Mouse (Mus musculus): ENCODE results near the gene Hist2h3b.
"Not testable (repeated sequence)": the region's sequence is repeated elsewhere in the genome, so short reads cannot be mapped to it uniquely, and the experiment has no call there.

Hist2h3b gene

DNA sequence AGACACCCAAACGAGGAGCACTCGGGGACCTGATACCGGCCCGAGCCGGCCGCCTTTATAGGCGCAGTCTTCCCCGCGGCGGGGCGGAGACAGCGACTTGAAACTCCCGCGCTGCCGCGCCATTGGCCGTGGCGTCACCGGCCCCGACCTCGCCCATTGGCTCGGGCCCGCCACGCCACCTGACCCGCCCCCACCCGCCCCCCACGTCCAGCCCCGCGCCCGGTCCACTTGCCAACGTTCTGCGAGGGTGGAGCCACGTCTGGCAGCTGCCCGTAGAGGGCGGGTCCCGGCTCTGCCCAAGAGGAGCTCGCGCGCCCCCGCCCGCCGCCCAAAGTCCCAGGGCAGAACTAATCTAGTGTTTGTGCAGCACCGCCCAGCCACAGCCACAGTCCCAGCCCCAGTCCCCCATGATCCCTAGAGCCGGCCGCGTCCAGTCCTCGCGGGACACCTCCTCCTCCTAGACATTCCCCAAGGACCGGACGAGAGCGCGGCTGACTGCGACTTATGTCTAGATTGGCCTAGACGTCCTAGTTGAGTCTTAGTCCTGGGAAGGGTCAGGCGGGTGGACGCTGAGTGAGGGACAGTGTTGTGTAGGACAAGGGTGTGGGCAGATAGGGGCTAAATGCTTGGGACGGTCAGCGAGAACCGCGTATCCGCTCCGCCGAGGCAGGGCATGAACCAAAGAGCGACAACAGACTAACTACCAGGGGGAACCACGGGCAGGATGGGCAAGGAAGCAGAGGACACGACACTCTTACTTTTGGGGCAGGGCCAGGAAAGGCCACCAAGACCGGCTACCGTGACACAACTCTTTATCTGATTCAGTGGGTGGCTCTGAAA is 29.3 kb upstream of the Hist2h3b start, which contains the start of gene Hist2h3c2:
Gene Hist2h3c2, minus strand, starts transcription at position 174 of the 840 bp plus-strand sequence.
- peak; percentile 80 for DNase-seq (ENCODE audit: low spot score)

DNA sequence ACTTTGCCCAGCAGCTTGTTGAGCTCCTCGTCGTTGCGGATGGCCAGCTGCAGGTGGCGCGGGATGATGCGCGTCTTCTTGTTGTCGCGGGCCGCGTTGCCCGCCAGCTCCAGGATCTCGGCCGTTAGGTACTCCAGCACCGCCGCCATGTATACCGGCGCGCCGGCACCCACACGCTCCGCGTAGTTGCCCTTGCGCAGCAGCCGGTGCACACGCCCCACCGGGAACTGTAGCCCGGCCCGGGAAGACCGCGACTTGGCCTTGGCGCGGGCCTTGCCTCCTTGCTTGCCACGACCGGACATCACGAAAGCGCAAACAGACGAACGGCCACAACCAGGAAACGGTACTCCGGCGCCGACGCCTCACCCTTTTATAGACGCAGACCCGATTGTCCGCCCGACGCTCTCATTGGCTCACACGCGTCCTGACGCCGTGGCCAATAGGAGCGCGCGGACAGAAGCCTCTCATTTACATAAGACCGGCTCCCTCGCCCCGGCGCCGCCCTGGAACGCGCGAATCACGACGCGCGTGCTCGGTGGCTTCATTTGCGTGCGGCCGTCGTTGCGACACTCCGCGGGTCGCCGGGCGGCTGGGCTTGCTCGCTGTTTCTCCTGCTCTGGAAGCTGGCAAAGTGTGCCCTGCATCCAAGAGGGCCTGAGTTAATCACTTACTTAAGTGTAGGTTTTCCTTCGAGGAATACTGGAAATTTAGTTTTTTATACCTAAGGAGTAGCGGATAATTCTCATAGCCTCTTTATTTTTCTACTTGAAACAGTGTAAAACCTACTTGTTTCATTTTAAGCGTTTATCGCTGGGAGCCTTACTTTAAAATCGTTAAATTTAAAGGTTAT is 28.3 kb upstream of the Hist2h3b start, which contains the start of gene Hist2h2aa2:
Gene Hist2h2aa2, minus strand, starts transcription at position 328 of the 850 bp plus-strand sequence.
- peak; percentile 99 for DNase-seq (ENCODE audit: low spot score)

DNA sequence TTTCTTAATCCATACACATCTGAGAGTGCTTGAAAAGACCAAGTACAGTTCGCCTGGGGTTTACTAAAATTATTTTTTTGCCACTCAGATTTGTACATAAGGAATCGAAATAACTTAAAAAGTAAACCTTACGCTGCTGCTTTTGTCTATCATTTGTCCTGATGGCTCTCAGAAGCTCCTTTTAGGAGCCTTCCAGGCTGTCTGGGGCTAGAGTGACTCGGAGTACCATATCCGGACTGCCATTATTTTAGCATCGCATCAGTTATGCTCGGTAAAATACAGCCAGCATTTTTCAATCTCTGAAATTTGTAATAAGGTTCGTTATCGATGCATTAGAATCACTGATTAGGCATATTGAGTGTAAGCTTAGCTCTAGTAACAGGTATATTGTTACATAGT is 27.7 kb upstream of the Hist2h3b start:
- DNase-seq (ENCODE audit: low spot score): no peak

- DNase-seq (ENCODE audit: low spot score): no peak
Observed at GRCm38 (mm10) chr3:96243921-96244572, 24.4 kb upstream of the Hist2h3b start.

DNA sequence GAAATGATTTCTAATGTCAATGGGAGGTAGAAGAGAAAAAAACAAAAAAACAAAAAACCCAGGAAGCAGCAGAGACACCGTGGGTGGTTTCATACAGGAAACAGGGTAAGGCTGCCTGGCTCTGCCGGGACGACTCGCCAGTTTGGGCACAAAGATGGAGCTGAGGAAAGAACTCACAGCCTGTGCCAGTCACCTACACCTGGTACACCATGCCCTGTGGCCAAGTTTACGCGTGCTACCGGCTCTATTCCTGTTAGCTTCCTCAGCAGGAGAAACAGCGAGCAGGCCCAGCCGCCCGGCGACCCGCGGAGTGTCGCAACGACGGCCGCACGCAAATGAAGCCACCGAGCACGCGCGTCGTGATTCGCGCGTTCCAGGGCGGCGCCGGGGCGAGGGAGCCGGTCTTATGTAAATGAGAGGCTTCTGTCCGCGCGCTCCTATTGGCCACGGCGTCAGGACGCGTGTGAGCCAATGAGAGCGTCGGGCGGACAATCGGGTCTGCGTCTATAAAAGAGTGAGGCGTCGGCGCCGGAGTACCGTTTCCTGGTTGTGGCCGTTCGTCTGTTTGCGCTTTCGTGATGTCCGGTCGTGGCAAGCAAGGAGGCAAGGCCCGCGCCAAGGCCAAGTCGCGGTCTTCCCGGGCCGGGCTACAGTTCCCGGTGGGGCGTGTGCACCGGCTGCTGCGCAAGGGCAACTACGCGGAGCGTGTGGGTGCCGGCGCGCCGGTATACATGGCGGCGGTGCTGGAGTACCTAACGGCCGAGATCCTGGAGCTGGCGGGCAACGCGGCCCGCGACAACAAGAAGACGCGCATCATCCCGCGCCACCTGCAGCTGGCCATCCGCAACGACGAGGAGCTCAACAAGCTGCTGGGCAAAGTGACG is 23.2 kb upstream of the Hist2h3b start, which contains the start of gene Hist2h2aa1:
Gene Hist2h2aa1, plus strand, starts transcription at position 495 of the 884 bp plus-strand sequence.
- peak; percentile 82 for DNase-seq (ENCODE audit: low spot score)

- DNase-seq (ENCODE audit: low spot score): not testable (repeated sequence)
Observed at GRCm38 (mm10) chr3:96246018-96246417, 22.4 kb upstream of the Hist2h3b start.

DNA sequence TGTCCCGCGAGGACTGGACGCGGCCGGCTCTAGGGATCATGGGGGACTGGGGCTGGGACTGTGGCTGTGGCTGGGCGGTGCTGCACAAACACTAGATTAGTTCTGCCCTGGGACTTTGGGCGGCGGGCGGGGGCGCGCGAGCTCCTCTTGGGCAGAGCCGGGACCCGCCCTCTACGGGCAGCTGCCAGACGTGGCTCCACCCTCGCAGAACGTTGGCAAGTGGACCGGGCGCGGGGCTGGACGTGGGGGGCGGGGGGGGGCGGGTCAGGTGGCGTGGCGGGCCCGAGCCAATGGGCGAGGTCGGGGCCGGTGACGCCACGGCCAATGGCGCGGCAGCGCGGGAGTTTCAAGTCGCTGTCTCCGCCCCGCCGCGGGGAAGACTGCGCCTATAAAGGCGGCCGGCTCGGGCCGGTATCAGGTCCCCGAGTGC is 22.0 kb upstream of the Hist2h3b start, which contains the start of gene Hist2h3c1:
Gene Hist2h3c1, plus strand, starts transcription at position 259 of the 430 bp plus-strand sequence.
- DNase-seq (ENCODE audit: low spot score): not testable (repeated sequence)

- DNase-seq (ENCODE audit: low spot score): no peak
Observed at GRCm38 (mm10) chr3:96247356-96248140, 20.9 kb upstream of the Hist2h3b start.

DNA sequence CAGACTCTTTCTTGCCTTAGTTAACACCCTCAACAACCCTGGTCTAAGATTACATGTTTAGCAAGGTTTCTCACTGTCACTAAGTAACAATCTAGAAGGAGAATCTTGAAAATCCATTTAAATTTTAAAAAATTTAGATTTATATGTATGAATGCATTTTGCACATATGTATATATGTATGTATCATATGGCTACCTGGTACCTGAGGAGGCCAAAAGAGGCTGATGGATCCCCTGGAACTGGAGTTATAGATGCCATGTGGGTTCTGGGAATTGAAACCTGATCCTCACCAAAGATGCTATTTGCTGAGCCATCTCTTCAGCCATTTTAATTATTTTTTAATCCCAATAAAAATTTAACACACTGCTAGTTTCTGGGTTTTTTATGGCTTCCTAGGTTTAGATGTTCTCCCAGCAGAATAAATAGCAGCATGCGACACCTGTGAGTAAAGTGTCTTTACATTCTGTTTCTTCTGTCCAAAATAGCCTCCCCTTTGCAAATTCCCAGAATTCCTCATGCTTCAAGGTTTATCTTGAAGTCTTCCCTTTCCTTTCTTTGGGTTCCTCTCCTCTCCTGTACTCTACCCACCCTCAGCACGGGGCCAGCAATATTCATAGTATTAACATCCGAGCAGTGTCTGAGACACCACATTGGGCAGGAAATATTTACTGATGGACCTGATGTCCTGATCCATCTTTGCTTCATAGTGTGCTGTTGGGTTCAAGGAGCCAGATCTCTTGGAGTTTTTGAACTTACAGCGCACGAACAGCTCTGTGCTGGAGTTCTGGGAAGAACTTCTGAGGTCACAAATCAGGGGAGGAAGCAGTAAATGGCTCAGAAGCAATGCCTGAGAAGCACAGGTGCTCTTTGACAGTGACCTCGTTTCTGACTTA is 20.1 kb upstream of the Hist2h3b start:
- DNase-seq (ENCODE audit: low spot score): no peak

DNA sequence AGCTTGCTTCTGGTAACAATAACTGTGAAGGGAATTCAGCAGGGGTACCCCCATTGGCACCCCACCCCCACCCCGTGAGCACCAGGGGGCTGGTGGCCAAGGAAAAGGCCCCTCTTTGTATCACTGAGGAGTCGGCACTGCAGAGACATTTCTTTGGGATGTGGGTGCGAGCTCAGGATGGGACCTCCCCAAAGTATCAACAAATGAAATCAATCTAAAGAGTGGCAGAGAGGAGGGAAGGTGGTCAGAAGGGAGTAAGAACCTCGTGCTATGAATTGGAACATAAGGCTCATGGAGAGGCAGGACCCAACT is 19.5 kb upstream of the Hist2h3b start:
- DNase-seq (ENCODE audit: low spot score): no peak

- DNase-seq (ENCODE audit: low spot score): no peak
Observed at GRCm38 (mm10) chr3:96250890-96251289, 17.6 kb upstream of the Hist2h3b start.

GRCm38 (mm10) chr3:96251787-96252186 is 16.7 kb upstream of the Hist2h3b start:
- no peak for DNase-seq (ENCODE audit: low spot score)

DNA sequence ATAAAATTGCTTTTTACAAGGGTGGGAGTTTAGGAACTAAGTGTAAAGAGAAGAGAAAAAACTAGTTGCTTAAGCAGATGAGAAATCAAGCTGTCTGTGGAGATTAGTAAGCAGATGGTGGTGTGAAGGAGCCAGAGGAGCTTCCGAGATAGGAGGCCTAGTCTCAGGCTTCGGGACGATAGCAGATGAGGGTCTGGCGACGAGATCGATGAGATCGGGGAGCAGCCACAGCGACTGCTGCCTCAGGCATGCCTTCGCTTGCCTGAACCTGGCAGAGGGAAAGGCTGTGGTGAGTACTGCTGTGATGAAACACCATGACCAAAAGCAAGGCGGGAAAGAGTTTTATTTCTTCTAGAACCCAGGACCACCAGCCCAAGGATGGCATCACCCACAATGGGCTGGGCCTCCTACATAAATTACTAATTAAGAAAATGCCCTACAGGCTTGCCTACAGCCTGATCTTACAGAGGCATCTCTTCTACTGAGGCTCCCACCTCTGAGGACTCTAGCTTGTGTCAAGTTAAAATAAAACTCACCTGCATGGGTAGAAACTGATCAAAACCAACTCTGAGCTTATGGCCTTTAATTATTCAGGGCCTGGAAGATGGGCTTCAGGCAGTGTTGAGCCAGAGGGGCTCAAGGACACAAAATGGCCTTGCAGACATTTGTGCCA is 13.6 kb upstream of the Hist2h3b start:
- DNase-seq (ENCODE audit: low spot score): no peak

DNA sequence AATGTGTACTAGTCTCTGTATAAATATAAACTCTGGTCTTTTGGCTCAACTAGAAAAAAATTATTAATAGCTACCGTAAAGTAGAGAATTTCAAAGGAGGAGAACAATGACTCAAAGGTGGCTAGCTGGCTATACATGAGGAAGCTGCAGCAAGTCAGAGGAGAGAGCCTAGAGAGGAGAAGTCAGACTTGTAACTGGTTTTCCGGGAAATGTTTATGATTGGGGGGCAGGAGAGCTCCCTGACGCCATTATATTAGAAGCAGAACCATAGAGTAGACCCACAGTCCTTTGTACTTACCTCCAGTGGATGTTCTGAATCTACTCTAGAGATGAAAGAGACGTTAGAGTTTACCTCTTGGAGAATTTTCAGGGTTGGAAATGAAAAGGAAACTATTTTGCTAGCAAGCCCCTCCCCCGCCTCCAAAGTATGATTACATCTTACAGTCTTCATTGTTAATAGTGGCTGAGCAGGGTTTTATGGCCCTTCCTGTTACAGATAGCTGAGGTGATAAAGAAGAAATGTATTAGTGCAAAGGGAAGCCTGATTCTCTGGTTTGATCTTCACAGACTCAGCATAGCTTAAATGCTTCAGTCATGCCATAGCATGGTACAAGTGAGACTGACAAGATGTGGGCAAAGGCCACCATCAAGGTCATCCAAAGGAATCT is 12.4 kb upstream of the Hist2h3b start:
- DNase-seq (ENCODE audit: low spot score): no peak

GRCm38 (mm10) chr3:96257190-96257589 is 11.3 kb upstream of the Hist2h3b start:
- DNase-seq (ENCODE audit: low spot score): no peak

DNA sequence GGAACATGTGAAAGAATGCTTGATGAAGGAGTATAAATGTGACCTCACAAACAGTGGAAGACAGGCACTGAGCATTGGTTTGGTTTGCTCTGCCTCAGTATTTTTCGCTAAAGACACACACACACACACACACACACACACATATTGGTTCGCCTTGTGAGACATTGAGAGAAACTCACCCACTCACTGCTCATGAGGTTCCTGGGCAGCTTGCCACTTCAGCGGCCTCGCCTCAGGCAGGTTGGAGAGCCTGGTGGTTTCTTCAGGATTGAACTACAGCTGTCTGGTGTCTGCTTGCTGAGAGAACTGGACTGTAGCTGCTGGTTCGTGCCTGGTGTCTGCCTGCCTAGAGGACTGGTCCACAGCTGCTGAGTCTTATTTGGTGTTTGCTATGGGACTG is 8.2 kb upstream of the Hist2h3b start:
- no peak for DNase-seq (ENCODE audit: low spot score)

DNA sequence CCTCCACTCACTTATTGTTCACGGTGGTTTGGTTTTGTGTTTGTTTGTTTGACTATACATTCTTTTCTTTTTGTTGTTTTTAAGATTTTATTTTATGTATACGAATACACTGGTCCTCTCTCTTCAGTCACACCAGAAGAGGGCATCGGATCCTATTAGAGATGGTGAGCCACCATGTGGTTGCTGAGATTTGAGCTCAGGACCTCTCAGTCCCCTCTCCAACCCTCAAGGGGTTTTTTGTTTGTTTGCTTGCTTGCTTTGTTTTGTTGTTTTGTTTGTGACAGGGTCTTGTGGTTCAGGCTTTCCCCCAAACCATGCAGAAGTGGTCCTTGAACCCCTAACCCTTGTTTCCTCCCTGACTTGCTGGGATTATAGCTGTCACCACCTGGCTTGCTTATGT is 6.8 kb upstream of the Hist2h3b start:
- no peak for DNase-seq (ENCODE audit: low spot score)

GRCm38 (mm10) chr3:96262216-96262875 is 6.1 kb upstream of the Hist2h3b start:
- DNase-seq (ENCODE audit: low spot score): peak; percentile 79

Measured in spleen, adult 12 weeks (tissue).